Mouse (Mus musculus) left cerebral cortex, adult 9 months (tissue): ENCODE results near the gene Snta1.
"Not testable (repeated sequence)": the region's sequence is repeated elsewhere in the genome, so short reads cannot be mapped to it uniquely, and the experiment has no call there.

Source experiments
- DNase-seq, 2 experiments: peaks; one replicate each; pipeline ENCODE4 v3.0.0; 2022; ENCODE audit warnings: low spot score in 2 of 2

The Snta1 gene

GRCm38 (mm10) chr2:154372842-154373500, 34.9 kb downstream of the Snta1 start, which contains the start of gene Cdk5rap1:
Gene Cdk5rap1 (minus strand): TSS chr2:154373010.
- DNase-seq, result no peak

GRCm38 (mm10) chr2:154372151-154372829, 35.6 kb downstream of the Snta1 start:
- peak in 1 of 2 experiments; percentile 90 for DNase-seq

- DNase-seq, result no peak
Measured at GRCm38 (mm10) chr2:154367510-154367909, 40.4 kb downstream of the Snta1 start.

- not testable (repeated sequence) for DNase-seq
Measured at GRCm38 (mm10) chr2:154354000-154354425, 53.9 kb downstream of the Snta1 start.

- no peak for DNase-seq
Measured at GRCm38 (mm10) chr2:154348152-154348551, 59.7 kb downstream of the Snta1 start.

- DNase-seq, result no peak
Measured at GRCm38 (mm10) chr2:154339356-154339755, 68.5 kb downstream of the Snta1 start.

- DNase-seq, result no peak
Measured at GRCm38 (mm10) chr2:154338161-154338560, 69.7 kb downstream of the Snta1 start.

GRCm38 (mm10) chr2:154335572-154335971, 72.3 kb downstream of the Snta1 start:
- DNase-seq, result no peak

- no peak for DNase-seq
Measured at GRCm38 (mm10) chr2:154326852-154327251, 81.0 kb downstream of the Snta1 start.
